Mouse (Mus musculus): ENCODE data around the gene Esd.

DNA sequence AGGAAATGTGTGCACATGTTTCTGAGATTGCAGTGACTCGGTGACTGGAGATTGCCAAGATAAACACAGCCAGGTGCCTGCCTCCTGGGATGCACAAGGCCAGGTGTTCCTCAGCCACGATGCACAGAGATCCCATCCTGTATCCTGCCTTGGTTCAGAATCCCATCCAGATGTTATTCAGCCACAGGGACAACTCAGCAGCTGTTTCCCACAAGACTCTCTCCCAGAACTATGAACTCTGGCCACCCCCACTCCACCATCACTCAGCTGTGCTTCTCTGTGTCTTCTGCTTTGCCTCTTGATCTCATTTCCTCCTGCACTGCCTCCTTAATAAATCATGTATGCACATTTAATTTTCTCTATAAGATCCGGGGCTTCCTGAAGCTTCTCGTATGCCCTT lies 35.3 kb upstream of the Esd start:
- TF ChIP-seq CTCF (IDR thresholded peaks at IDR 0.05; ENCODE audit: low read depth) (no peak), EP300 (IDR thresholded peaks at IDR 0.05; ENCODE audit: low read depth) (no peak)
